Mouse (Mus musculus): Measurements from ENCODE around the gene Pik3r5. TPM values are rescaled to one million over a fixed set of nuclear protein-coding genes. Genes with fewer than 3 reads are reported as not detected.

Pik3r5 gene
- polyA plus RNA-seq, 1 experiment from 2014 or later, result 1.5 TPM

DNA sequence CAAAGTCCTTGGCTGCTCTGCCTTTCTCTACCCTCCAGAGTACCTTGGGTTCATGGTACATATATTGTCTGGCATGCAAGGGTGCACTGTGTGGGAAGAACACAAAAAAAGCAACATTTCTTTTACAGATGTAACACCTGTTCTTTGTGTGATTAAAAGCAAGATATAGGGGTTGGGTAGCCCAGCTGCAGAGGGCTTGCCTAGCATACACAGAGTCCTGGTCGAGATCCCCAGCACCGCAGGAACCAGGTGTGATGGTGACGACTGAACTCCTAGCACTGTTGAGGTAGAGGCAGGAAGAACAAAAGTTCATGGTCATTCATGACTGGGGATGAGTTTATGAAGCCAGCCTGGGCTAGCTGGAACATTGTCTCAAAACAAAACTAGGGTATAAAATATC, 30.8 kb downstream of the Pik3r5 start:
- Histone ChIP-seq H3K4me1 (no peaks in the 10 kb centered on the region), H3K9me3 (replicated peaks) (no peaks in the 10 kb centered on the region), H3K36me3 (no peaks in the 10 kb centered on the region), H3K27ac (no peak overlapping the region), H3K4me3 (no peak overlapping the region), H3K27me3 (ENCODE audit: low read depth, poor library complexity, severe bottlenecking) (no peaks in the 10 kb centered on the region)
- DNase-seq (ENCODE audit: low spot score), result no peak
- WGBS, result 92% methylated on average over 3 of the region's 3 CpGs

- 83% methylated on average over 5 of the region's 5 CpGs for WGBS
- no peak for DNase-seq (ENCODE audit: low spot score)
- H3K4me3 ChIP-seq, result no peak overlapping the region
- H3K36me3 ChIP-seq, result no peaks in the 10 kb centered on the region
- no peaks in the 10 kb centered on the region for H3K9me3 ChIP-seq (replicated peaks)
- H3K27ac ChIP-seq, result no peak overlapping the region
- no peaks in the 10 kb centered on the region for H3K27me3 ChIP-seq (ENCODE audit: low read depth, poor library complexity, severe bottlenecking)
- H3K4me1 ChIP-seq, result no peaks in the 10 kb centered on the region
These were observed 32.3 kb downstream of the Pik3r5 start for GRCm38 (mm10) chr11:68464260-68464659.

DNA sequence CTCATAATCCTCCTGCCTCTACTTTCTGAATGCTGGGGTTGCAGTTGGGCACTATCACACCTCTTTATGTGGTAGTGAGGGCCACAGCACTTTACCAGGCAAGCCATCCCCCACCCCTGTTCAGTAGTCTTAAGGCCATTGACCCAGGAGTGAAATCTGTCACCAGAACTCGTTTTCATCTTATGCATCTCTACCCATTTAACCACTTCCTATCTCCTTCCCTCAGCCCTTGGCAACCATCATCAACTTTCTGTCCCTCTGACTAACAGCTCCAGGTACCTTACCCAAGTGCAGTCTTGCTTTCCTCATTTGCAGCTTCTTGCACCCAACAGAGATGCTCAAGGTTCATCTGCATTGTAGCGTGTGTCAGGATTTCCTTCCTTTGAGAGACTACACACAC, 33.2 kb downstream of the Pik3r5 start:
- Histone ChIP-seq H3K4me1 (no peaks in the 10 kb centered on the region), H3K9me3 (replicated peaks) (no peaks in the 10 kb centered on the region), H3K4me3 (no peak overlapping the region), H3K36me3 (no peaks in the 10 kb centered on the region), H3K27me3 (ENCODE audit: low read depth, poor library complexity, severe bottlenecking) (no peaks in the 10 kb centered on the region), H3K27ac (no peak overlapping the region)
- WGBS, result 77% methylated on average over 2 of the region's 2 CpGs
- DNase-seq (ENCODE audit: low spot score), result no peak

- 87% methylated on average over 7 of the region's 7 CpGs for WGBS
- DNase-seq (ENCODE audit: low spot score), result no peak
These were observed 35.5 kb downstream of the Pik3r5 start for GRCm38 (mm10) chr11:68467441-68467840.

DNA sequence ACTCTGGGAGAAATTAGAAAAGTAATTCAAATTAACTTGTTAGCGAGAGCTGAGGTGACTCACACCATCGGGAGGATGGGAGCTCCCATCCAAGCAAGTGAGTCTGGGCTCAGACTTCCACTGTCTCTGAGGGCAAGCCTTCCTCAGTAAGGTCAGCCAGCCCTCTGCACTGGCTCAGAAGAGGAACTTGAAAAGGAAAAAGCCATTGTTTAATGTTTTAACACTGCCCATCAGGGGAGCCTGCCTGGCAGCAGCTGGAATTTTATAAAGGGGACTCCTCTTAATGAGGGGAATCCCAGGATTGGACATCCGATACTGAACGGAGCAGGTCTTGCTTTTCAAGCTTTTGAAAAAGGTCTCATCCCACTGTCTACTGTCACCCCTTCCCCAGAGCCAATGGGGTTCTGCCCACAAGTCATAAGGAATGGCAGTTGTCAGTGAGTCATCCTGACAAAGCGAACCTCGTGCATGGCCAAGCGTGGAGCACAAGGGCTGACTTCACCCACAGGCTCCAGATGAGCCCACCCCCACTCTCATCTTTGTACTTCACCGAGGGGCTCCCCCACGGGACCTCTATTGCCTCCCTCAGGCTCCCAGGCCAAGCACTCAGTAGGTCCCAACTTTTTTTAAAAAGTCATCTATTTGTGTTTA, 36.2 kb downstream of the Pik3r5 start:
- Histone ChIP-seq H3K36me3 (no peaks in the 10 kb centered on the region), H3K9me3 (replicated peaks) (no peaks in the 10 kb centered on the region), H3K4me3 (no peak overlapping the region), H3K27ac (no peak overlapping the region), H3K4me1 (no peaks in the 10 kb centered on the region), H3K27me3 (ENCODE audit: low read depth, poor library complexity, severe bottlenecking) (no peaks in the 10 kb centered on the region)
- DNase-seq (ENCODE audit: low spot score), result no peak
- 86% methylated on average over 9 of the region's 9 CpGs for WGBS

More at GRCm38 (mm10) chr11:68467441-68467840, 35.5 kb downstream of the Pik3r5 start:
- Histone ChIP-seq H3K4me3 (no peak overlapping the region), H3K36me3 (no peaks in the 10 kb centered on the region), H3K27me3 (ENCODE audit: low read depth, poor library complexity, severe bottlenecking) (no peaks in the 10 kb centered on the region), H3K4me1 (no peaks in the 10 kb centered on the region), H3K9me3 (replicated peaks) (no peaks in the 10 kb centered on the region), H3K27ac (no peak overlapping the region)

DNA sequence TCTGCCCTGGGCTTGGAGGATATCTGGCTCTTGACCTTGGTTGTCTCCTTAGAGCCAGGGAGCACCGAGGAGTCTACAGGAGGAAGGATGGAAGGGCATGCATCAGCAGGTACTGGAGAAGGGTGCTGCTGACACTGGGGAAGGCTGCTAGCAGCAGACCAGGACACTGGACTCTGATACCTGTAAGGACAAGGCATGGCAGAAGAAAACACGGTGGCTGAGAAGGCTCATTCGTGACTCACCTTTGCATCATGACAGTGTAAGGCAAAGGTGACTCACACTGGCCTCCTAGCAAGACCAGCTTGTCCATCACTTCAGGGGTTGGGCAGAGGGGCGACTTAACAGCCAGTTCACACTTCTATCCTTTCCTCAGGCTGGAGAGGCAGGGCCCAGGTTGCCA, 37.0 kb downstream of the Pik3r5 start:
- WGBS, result 77% methylated on average over 4 of the region's 4 CpGs
- H3K9me3 ChIP-seq (replicated peaks), result no peaks in the 10 kb centered on the region

DNA sequence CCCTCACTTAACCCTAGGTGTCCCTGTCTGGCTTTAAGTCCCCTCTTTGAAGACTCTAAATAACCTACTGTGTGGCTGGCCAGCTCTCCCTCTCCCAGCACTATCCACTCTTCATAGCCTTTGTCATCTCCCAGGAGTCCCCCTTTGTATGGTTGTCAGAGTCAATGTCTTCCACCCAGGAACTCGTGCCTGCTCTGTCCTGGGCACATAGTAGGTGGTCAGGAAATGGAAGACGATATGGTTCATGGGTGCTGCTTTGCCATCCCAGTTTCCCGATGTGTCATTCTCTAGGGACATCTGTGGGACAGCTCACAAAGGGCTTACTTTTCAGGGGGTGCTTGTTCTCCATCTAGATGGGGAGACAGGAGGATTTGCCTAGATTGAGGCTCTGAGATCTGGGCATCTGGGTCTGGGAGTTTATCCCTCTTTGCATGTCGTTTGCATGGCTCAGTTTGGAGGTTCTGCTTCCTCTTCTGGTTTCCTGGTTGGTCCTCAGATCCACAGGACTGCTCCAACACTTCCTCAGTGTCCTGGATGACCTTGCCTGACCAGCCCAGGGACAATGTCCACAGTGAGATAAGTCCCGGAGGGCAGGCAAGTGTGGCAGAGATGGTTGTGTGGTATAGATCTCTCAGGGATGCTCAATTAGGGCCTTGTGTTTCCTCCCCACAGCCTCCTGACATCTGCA, 40.4 kb downstream of the Pik3r5 start:
- H3K27me3 ChIP-seq (ENCODE audit: low read depth, poor library complexity, severe bottlenecking), result peaks cover 10% of the 10 kb centered on the region

More for the DNA sequence above, 37.0 kb downstream of the Pik3r5 start:
- Histone ChIP-seq H3K27ac (no peak overlapping the region), H3K4me1 (no peaks in the 10 kb centered on the region), H3K27me3 (ENCODE audit: low read depth, poor library complexity, severe bottlenecking) (peaks cover 7% of the 10 kb centered on the region), H3K4me3 (no peak overlapping the region), H3K36me3 (no peaks in the 10 kb centered on the region)
- DNase-seq (ENCODE audit: low spot score), result no peak

GRCm38 (mm10) chr11:68474600-68474999, 42.7 kb downstream of the Pik3r5 start:
- Histone ChIP-seq H3K9me3 (replicated peaks) (no peaks in the 10 kb centered on the region), H3K27ac (no peak overlapping the region), H3K4me3 (no peak overlapping the region), H3K4me1 (no peaks in the 10 kb centered on the region), H3K27me3 (ENCODE audit: low read depth, poor library complexity, severe bottlenecking) (peaks cover 10% of the 10 kb centered on the region), H3K36me3 (no peaks in the 10 kb centered on the region)
- DNase-seq (ENCODE audit: low spot score), result no peak
- WGBS, result 77% methylated on average over 6 of the region's 6 CpGs

More for the DNA sequence above, 40.4 kb downstream of the Pik3r5 start:
- Histone ChIP-seq H3K36me3 (no peaks in the 10 kb centered on the region), H3K4me1 (no peaks in the 10 kb centered on the region), H3K4me3 (no peak overlapping the region), H3K27ac (no peak overlapping the region), H3K9me3 (replicated peaks) (no peaks in the 10 kb centered on the region)
- no peak for DNase-seq (ENCODE audit: low spot score)
- 80% methylated on average over 5 of the region's 5 CpGs for WGBS

- H3K4me3 ChIP-seq, result no peak overlapping the region
- no peaks in the 10 kb centered on the region for H3K36me3 ChIP-seq
- H3K9me3 ChIP-seq (replicated peaks), result no peaks in the 10 kb centered on the region
- H3K27me3 ChIP-seq (ENCODE audit: low read depth, poor library complexity, severe bottlenecking), result peaks cover 10% of the 10 kb centered on the region
- H3K4me1 ChIP-seq, result no peaks in the 10 kb centered on the region
- no peak for DNase-seq (ENCODE audit: low spot score)
- 87% methylated on average over 7 of the region's 7 CpGs for WGBS
- H3K27ac ChIP-seq, result no peak overlapping the region
These were observed 43.8 kb downstream of the Pik3r5 start for GRCm38 (mm10) chr11:68475676-68476075.

DNA sequence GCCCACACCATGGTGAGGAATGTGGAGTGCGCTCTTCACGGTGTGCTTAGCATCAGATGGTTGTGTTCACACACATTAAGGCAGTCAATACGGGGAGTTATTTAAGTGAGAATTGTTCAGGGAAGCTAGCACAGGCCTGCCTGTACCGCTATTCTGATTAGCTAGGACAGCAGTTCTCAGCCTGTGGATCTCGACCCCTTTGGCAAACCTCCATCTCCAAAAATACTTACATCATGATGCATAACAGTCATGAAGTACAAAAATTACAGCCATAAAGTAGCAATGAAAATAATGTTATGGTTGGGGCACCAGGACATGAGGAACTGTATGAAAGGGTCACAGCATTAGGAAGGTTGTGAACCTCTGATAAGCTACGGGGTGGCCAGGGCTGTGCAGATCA, 45.7 kb downstream of the Pik3r5 start:
- Histone ChIP-seq H3K27ac (no peak overlapping the region), H3K4me1 (no peaks in the 10 kb centered on the region), H3K9me3 (replicated peaks) (no peaks in the 10 kb centered on the region), H3K4me3 (no peak overlapping the region), H3K27me3 (ENCODE audit: low read depth, poor library complexity, severe bottlenecking) (peaks cover 10% of the 10 kb centered on the region), H3K36me3 (no peaks in the 10 kb centered on the region)
- WGBS, result 90% methylated on average over 6 of the region's 6 CpGs
- DNase-seq (ENCODE audit: low spot score), result no peak

DNA sequence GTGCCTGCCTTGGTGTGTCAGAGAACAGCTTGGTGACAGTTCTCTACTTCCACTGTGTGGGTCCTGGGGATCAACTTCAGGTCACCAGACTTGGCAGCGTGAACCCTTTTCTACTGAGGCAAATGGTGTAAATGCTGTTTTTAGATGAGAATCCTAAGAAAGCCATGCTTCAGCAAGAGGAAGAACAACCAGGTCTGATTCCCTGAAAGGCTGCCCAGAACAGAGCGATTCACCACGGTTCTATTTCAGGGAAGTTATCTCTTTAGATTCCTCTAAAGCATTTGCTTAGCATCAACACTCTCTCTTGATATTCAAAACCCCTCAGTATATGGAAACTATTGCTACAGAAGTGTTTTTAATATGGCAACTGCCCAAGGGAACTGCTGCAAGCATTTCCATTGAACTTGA, 46.7 kb downstream of the Pik3r5 start:
- WGBS, result 85% methylated on average over 3 of the region's 3 CpGs
- Histone ChIP-seq H3K27ac (no peak overlapping the region), H3K36me3 (no peaks in the 10 kb centered on the region), H3K4me3 (no peak overlapping the region), H3K27me3 (ENCODE audit: low read depth, poor library complexity, severe bottlenecking) (peaks cover 5% of the 10 kb centered on the region), H3K4me1 (no peaks in the 10 kb centered on the region), H3K9me3 (replicated peaks) (no peaks in the 10 kb centered on the region)
- no peak for DNase-seq (ENCODE audit: low spot score)

- 0 out of 2 replicates have a peak, but pooled peaks cover 3% of the 10 kb centered on the region for H3K27me3 ChIP-seq (ENCODE audit: low read depth, poor library complexity, severe bottlenecking)
- no peaks in the 10 kb centered on the region for H3K36me3 ChIP-seq
- H3K9me3 ChIP-seq (replicated peaks), result no peaks in the 10 kb centered on the region
- no peak overlapping the region for H3K27ac ChIP-seq
- 95% methylated on average over 4 of the region's 4 CpGs for WGBS
- no peaks in the 10 kb centered on the region for H3K4me1 ChIP-seq
- no peak for DNase-seq (ENCODE audit: low spot score)
- no peak overlapping the region for H3K4me3 ChIP-seq
These were observed 48.7 kb downstream of the Pik3r5 start for GRCm38 (mm10) chr11:68480660-68481059.

GRCm38 (mm10) chr11:68482001-68482400, 50.1 kb downstream of the Pik3r5 start:
- no peaks in the 10 kb centered on the region for H3K27me3 ChIP-seq (ENCODE audit: low read depth, poor library complexity, severe bottlenecking)
- H3K27ac ChIP-seq, result no peak overlapping the region
- no peak for DNase-seq (ENCODE audit: low spot score)
- H3K4me3 ChIP-seq, result no peak overlapping the region
- H3K9me3 ChIP-seq (replicated peaks), result no peaks in the 10 kb centered on the region
- H3K4me1 ChIP-seq, result no peaks in the 10 kb centered on the region
- H3K36me3 ChIP-seq, result no peaks in the 10 kb centered on the region
